ENCODE assay signal across 8 mouse cellular contexts in the genomic region with DNA sequence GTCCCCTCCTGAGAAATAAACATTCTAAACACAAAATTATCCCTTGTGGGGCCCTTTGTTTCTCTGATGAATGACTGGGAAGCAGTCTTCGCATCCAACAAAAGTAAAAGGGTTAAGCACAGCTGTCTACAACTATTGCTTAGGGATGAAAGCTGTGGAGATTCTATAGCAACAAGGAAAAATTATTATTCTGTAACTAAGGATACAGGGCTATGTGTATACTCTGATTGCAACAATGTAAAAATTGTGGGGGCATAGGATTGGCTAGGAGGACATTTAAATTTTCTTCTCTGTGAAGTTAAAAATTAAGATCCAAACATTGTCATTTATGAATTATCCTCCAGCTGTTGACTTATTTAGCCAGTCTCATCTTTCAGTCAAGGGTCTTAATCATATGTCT.
DNase-seq lines count a peak whose midpoint lies in the region; ATAC-seq and TF ChIP-seq lines count a peak whose summit lies in the region.

No protein-coding gene starts in this region.

- no peak for TF ChIP-seq POLR2A in heart, adult 2 months (IDR thresholded peaks at IDR 0.05; ENCODE audit: insufficient read depth, low read depth, low read length)

- H3K27ac ChIP-seq in heart, adult 2 months: peak overlapping the region; percentile 55
- H3K27ac ChIP-seq in neural tube, embryonic 11.5 days (ENCODE audit: low read depth, low read length): no peak overlapping the region
- H3K27ac ChIP-seq in liver, embryonic 16.5 days (ENCODE audit: low read length): no peak overlapping the region

- 68% methylated on average over 1 of the region's 1 CpGs for WGBS in heart, adult 2 months
- 49% methylated on average over 1 of the region's 1 CpGs for WGBS in neural tube, embryonic 11.5 days
- 73% methylated on average over 1 of the region's 1 CpGs for WGBS in liver, embryonic 16.5 days (ENCODE audit: insufficient replicate concordance)

- H3K27me3 ChIP-seq in heart, adult 2 months (ENCODE audit: control insufficient read depth, insufficient read depth, low read length): no peaks in the 10 kb centered on the region
- H3K27me3 ChIP-seq in neural tube, embryonic 11.5 days (ENCODE audit: control insufficient read depth, insufficient read depth, low read length): no peaks in the 10 kb centered on the region
- H3K27me3 ChIP-seq in liver, embryonic 16.5 days (ENCODE audit: control insufficient read depth, insufficient read depth, low read depth, low read length): peaks cover 2% of the 10 kb centered on the region; the same call in 1 of the 2 replicates

- H3K4me1 ChIP-seq in heart, adult 2 months (ENCODE audit: control insufficient read depth, insufficient read depth, low read length): no peaks in the 10 kb centered on the region; the same call in 1 of the 2 replicates
- H3K4me1 ChIP-seq in neural tube, embryonic 11.5 days (ENCODE audit: control insufficient read depth, insufficient read depth, low read length): no peaks in the 10 kb centered on the region
- H3K4me1 ChIP-seq in liver, embryonic 16.5 days (ENCODE audit: control insufficient read depth, low read depth, low read length): no peaks in the 10 kb centered on the region

- no peak overlapping the region for H3K9ac ChIP-seq in heart, adult 2 months (ENCODE audit: low read depth, low read length)
- no peak overlapping the region for H3K9ac ChIP-seq in neural tube, embryonic 11.5 days (ENCODE audit: low read length)
- H3K9ac ChIP-seq in liver, embryonic 16.5 days (ENCODE audit: low read depth, low read length): no peak overlapping the region

- H3K4me2 ChIP-seq in neural tube, embryonic 11.5 days (ENCODE audit: low read depth): peak overlapping the region; percentile 16; the same call in 1 of the 2 replicates
- H3K4me2 ChIP-seq in liver, embryonic 16.5 days (ENCODE audit: low read depth, low read length): peak overlapping the region; percentile 44; the same call in 1 of the 2 replicates

- no peaks in the 10 kb centered on the region for H3K79me2 ChIP-seq in heart, adult 2 months (replicated peaks; ENCODE audit: control insufficient read depth, insufficient read depth, low read length)

- no peaks in the 10 kb centered on the region for H3K36me3 ChIP-seq in heart, adult 2 months (ENCODE audit: control insufficient read depth, insufficient read depth, low read length)
- no peaks in the 10 kb centered on the region for H3K36me3 ChIP-seq in neural tube, embryonic 11.5 days (ENCODE audit: control insufficient read depth, insufficient read depth, low read length)
- no peaks in the 10 kb centered on the region for H3K36me3 ChIP-seq in liver, embryonic 16.5 days (ENCODE audit: control insufficient read depth, insufficient read depth)

- no peak overlapping the region for H3K4me3 ChIP-seq in heart, adult 2 months
- H3K4me3 ChIP-seq in neural tube, embryonic 11.5 days (ENCODE audit: low read depth, low read length): 0 out of 2 replicates have a peak overlapping the region, but pooled peaks have one; percentile 6
- no peak overlapping the region for H3K4me3 ChIP-seq in liver, embryonic 16.5 days (ENCODE audit: low read depth, low read length)

- no peak for DNase-seq in heart, adult 2 months
- no peak for DNase-seq in heart, adult 11 months
- no peak for DNase-seq in neural tube, embryonic 11.5 days (ENCODE audit: low spot score)
- no peak for DNase-seq in neural tube, embryonic 10.5 days (ENCODE audit: extremely low spot score, low spot score)
- no peak for DNase-seq in adrenal gland, adult 2 months
- DNase-seq in adrenal gland, postnatal 36 days: no peak
- no peak for DNase-seq in Muller cell, postnatal 12 days (ENCODE audit: inconsistent ontology term)

- intact Hi-C loops in heart, adult 2 months (cut with DNase I): loop anchor here (2.0 to 10.0 kb wide), 4 partner anchors 141 to 441 kb away; a partner anchor contains a TSS

- no peak for TF ChIP-seq CTCF in heart, adult 2 months (IDR thresholded peaks at IDR 0.05)

- ATAC-seq in neural tube, embryonic 11.5 days (ENCODE audit: insufficient read depth, low FRiP score, low TSS enrichment): no peak; the same call in 1 of the 2 replicates
- no peak for ATAC-seq in liver, embryonic 16.5 days (ENCODE audit: low read depth)

- no peaks in the 10 kb centered on the region for H3K9me3 ChIP-seq in neural tube, embryonic 11.5 days (ENCODE audit: control insufficient read depth, low read length)
- no peaks in the 10 kb centered on the region for H3K9me3 ChIP-seq in liver, embryonic 16.5 days (replicated peaks; ENCODE audit: control insufficient read depth, low read length)

- TF ChIP-seq EP300 in heart, adult 2 months (IDR thresholded peaks at IDR 0.05; ENCODE audit: insufficient read depth, low read depth, low read length): no peak
